Mouse (Mus musculus) intestine, embryonic 15.5 days (tissue): ENCODE data around the gene Adamtsl5. TPM values are rescaled to one million over a fixed set of nuclear protein-coding genes. Genes with fewer than 3 reads are reported as not detected.
A peak's percentile ranks its signal among the peaks of the same experiment; 100 is the strongest.

Source experiments
- ATAC-seq: fragments of 200-750 bp; cut with Nextera tagmentation; 2 replicates; pipeline ENCODE4 v1.8.0; 2017; ENCODE audit warnings: moderate TSS enrichment, moderate library complexity
- H3K27ac ChIP-seq: fragments of 300-500 bp; sonication (generic); 2 replicates; pipeline ENCODE4 v1.5.1; 2015; ENCODE audit warnings: mild to moderate bottlenecking, inconsistent platforms
- H3K27me3 ChIP-seq: fragments of 300-500 bp; sonication (generic); replicated peaks from 2 replicates; pipeline ENCODE4 v1.6.1; 2015; ENCODE audit warnings: inconsistent platforms
- H3K36me3 ChIP-seq: fragments of 300-500 bp; sonication (generic); 2 replicates; pipeline ENCODE4 v1.6.1; 2015; ENCODE audit warnings: inconsistent platforms
- H3K4me1 ChIP-seq: fragments of 300-500 bp; sonication (generic); replicated peaks from 2 replicates; pipeline ENCODE4 v1.6.1; 2015; ENCODE audit warnings: inconsistent platforms
- H3K4me2 ChIP-seq: fragments of 300-500 bp; sonication (generic); replicated peaks from 2 replicates; pipeline ENCODE4 v1.6.1; 2015; ENCODE audit warnings: mild to moderate bottlenecking, inconsistent platforms
- H3K4me3 ChIP-seq: fragments of 300-500 bp; sonication (generic); replicated peaks from 2 replicates; pipeline ENCODE4 v1.5.1; 2015; ENCODE audit warnings: inconsistent platforms
- H3K9ac ChIP-seq: fragments of 300-500 bp; sonication (generic); 2 replicates; pipeline ENCODE4 v1.6.1; 2015; ENCODE audit warnings: inconsistent platforms
- H3K9me3 ChIP-seq: fragments of 300-500 bp; sonication (generic); 2 replicates; pipeline ENCODE4 v1.6.1; 2016; ENCODE audit warnings: inconsistent platforms
- WGBS: fragments of 180-500 bp; shearing (Covaris S2); methylation state at CpG from one replicate; pipeline ENCODE4 v1.1.7; 2015; 5-methylcytosine and 5-hydroxymethylcytosine counted together
- polyA plus RNA-seq: library from polyadenylated mRNA; unstranded; fragments of >200 nt; fragmentation: Nextera tagmentation; extraction: Ambion mirVana; gene quantifications from 2 replicates; pipeline ENCODE4 v1.2.1, GENCODE M21; 2015

The Adamtsl5 gene
- polyA plus RNA-seq, 1 experiment from 2014 or later: 19.3 TPM

DNA sequence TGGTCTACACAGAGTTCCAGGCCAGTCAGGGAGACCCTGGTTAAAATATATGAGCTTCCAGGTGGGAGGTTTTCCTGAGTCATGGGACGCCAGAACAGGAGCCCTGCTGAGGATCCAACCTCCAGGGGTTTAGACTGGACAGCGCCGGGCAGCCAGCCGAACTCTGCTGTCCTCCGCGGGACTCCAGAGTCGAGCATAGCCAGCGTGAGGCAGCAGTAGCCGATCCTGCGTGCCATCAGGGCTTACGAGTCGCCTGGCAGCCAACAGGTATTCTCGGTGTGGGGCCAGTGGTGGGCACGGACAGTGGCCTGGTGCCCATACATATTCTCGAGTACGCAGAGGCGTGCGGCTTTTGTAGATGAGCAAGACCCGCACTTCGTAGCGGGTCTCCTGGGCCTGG, 7.2 kb downstream of the Adamtsl5 start:
- Histone ChIP-seq H3K4me3 (no peak overlapping the region), H3K9me3 (no peaks in the 10 kb centered on the region), H3K4me2 (no peak overlapping the region), H3K27me3 (peaks cover 49% of the 10 kb centered on the region), H3K9ac (no peak overlapping the region), H3K36me3 (no peaks in the 10 kb centered on the region), H3K27ac (no peak overlapping the region), H3K4me1 (peaks cover 44% of the 10 kb centered on the region)
- 33% methylated on average over 21 of the region's 21 CpGs for WGBS
- no peak for ATAC-seq

DNA sequence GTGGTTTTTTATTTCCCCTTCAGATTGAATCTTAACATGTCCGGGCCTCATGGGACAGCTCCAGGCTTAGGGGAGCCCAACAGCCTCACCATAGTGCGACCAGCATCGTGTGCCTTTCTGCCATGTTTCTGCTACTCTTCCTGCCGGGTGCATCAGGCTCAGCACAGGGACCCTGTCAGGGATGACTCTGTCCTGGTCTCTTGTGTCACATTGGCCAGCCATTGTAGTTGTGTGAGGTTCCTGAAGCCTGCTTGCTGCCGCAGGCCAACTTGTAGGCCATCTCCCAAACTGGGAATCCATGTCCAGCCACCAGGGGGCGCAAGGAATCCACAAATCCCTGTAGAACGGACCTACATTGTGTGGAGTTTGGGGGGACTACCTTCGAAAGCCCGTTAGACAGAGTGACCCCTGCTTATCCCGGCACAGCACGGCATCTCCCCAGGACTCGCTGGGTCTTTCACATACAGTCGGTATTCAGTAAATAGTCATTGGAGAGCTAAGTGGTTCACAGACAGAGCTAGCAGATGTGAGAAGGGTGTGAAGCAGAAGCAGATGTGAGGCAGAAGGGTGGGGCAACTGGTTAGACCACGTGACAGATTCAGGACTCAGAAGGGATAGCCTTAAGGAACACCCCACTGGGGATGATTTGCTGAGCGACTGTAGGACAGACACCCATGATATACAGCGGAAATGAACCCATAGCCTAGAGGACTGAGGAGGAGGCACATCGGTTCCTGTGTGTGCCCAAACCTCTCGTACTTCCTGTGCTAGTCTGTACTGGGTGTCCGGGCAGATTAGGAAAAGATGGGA, 8.1 kb downstream of the Adamtsl5 start:
- H3K4me1 ChIP-seq: peaks cover 39% of the 10 kb centered on the region
- 0 out of 2 replicates have a peak, but pooled peaks have one; percentile 15 for ATAC-seq
- WGBS: 22% methylated on average over 19 of the region's 19 CpGs
- no peaks in the 10 kb centered on the region for H3K36me3 ChIP-seq
- no peaks in the 10 kb centered on the region for H3K9me3 ChIP-seq
- no peak overlapping the region for H3K9ac ChIP-seq
- H3K27me3 ChIP-seq: peaks cover 43% of the 10 kb centered on the region
- H3K27ac ChIP-seq: no peak overlapping the region
- H3K4me2 ChIP-seq: peak overlapping the region; percentile 33; the same call in 1 of the 2 replicates
- H3K4me3 ChIP-seq: no peak overlapping the region

DNA sequence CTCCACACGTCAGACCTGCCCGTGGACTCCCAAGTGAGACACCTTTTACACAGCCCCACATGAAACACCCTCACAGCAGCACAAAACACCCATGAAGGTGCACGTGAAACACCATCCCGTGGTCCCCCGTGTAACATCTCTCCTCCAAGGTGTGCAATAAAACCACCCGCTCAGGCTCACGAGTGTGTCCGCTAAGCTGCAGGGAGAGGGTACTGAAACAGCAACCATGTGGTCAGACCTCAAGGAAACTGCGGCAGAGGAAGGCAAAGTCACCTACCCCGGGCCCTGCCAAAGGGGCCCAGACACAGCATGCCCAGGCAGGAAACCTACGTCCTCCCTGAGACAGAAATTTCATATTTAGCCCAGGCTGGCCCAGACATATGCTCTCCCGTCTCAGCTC, 11.9 kb downstream of the Adamtsl5 start:
- H3K27ac ChIP-seq: no peak overlapping the region
- H3K27me3 ChIP-seq: peaks cover 9% of the 10 kb centered on the region
- H3K9ac ChIP-seq: no peak overlapping the region
- 0 out of 2 replicates have a peak, but pooled peaks cover 2% of the 10 kb centered on the region for H3K36me3 ChIP-seq
- no peak for ATAC-seq
- H3K4me2 ChIP-seq: no peak overlapping the region
- 90% methylated on average over 12 of the region's 12 CpGs for WGBS
- H3K9me3 ChIP-seq: no peaks in the 10 kb centered on the region
- no peak overlapping the region for H3K4me3 ChIP-seq
- H3K4me1 ChIP-seq: peaks cover 17% of the 10 kb centered on the region

DNA sequence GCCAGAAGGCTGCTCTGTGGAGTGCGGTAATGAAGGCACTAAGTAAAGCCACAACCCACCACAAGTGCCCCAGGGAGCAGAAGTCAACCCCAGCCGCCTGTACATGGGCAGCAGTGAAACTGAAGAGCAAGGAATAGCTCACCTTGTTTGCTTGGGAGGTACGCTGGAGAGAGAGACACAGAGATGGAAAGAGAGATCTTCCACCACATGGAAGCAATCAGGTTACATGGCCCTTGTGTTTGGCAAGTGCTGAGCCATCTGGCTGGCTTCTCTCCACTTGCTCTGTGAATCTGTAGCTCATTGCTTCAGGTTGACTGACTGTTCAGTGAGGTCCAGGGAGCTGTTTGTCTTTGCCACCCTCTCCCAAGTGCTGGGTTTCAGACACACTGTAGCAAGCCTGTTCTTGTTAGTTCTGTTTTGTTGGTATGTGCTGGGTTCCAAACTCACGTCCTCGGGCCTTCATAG, 15.7 kb downstream of the Adamtsl5 start:
- 72% methylated on average over 5 of the region's 5 CpGs for WGBS
- ATAC-seq: no peak
- Histone ChIP-seq H3K4me3 (no peak overlapping the region), H3K4me2 (peak overlapping the region; percentile 93), H3K4me1 (peaks cover 35% of the 10 kb centered on the region), H3K9me3 (no peaks in the 10 kb centered on the region), H3K27ac (peak overlapping the region; percentile 84), H3K36me3 (0 out of 2 replicates have a peak, but pooled peaks cover 2% of the 10 kb centered on the region), H3K27me3 (no peaks in the 10 kb centered on the region), H3K9ac (peak overlapping the region; percentile 24)

DNA sequence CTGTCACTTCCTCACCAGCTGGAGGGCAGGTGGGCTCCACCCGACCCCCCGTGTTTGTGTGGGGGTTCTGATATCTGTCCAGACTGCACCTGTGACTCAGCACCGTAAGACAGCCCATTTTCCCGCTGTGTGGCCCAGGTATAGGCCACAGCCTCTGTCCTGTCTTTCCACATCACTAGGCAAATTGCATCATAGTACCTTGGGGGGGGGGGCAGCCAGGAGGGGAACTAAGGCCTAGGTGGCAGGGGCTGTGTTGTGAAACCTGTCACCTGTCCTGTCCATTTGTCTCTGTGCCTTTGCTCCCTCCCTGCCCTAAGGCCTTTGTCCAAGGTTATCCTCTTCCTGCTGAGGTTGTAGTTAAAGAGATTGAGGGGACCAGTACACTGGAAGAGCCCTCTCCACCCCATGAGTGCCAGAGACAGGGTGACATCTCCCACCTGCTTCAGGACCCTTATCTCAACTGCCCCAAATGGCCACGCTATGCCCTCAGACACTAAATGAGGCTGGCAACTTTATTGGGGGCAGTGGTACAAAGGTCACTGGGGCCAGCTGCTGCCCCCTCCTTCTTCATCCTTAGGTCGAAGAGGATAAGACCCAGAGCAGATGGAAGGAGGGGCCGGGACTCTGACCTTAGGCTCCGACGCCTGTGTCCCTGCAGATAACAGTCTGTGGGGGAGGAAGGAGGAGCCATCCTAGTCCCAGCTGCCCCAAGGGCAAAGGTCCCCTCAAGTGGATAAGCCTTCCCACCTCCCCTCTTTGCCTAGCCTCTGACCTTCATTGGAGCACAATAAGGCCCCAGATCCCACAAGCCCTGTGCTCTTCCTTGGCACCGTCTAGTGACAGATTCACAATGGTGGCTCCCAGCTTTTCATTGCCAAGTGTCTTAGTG, 16.3 kb downstream of the Adamtsl5 start:
- Histone ChIP-seq H3K36me3 (0 out of 2 replicates have a peak, but pooled peaks cover 2% of the 10 kb centered on the region), H3K4me3 (peak overlapping the region; percentile 53), H3K4me2 (peak overlapping the region; percentile 93), H3K9ac (peak overlapping the region; percentile 24), H3K4me1 (peaks cover 35% of the 10 kb centered on the region), H3K27me3 (no peaks in the 10 kb centered on the region), H3K27ac (peak overlapping the region; percentile 84), H3K9me3 (no peaks in the 10 kb centered on the region)
- WGBS: 33% methylated on average over 10 of the region's 10 CpGs
- ATAC-seq: peak; percentile 56

DNA sequence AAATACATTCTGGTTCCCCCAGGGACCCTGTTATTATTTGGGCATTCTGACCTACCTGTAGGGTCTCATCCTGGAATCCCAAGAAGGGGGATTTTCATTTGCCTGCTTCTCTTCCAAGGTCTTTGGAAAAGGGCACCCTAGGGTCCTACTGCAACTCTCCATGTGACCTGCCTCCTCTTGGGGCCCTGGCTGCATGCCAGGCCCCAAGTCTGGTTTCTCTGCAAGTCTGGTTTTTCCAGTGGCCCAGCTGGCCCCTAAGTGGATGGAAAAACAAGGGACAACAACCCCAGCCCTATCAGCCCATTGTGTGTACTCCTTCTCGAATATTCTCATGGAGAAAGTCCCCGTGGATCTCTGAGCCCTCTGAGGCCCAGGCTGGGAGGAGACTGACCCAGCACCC, 17.3 kb downstream of the Adamtsl5 start:
- Histone ChIP-seq H3K9me3 (no peaks in the 10 kb centered on the region), H3K4me2 (peak overlapping the region; percentile 93), H3K36me3 (0 out of 2 replicates have a peak, but pooled peaks cover 2% of the 10 kb centered on the region), H3K27ac (peak overlapping the region; percentile 84), H3K9ac (peak overlapping the region; percentile 58; the same call in 1 of the 2 replicates), H3K27me3 (no peaks in the 10 kb centered on the region), H3K4me1 (peaks cover 35% of the 10 kb centered on the region), H3K4me3 (peak overlapping the region; percentile 53)
- ATAC-seq: no peak
- WGBS: 38% methylated on average over 2 of the region's 2 CpGs

DNA sequence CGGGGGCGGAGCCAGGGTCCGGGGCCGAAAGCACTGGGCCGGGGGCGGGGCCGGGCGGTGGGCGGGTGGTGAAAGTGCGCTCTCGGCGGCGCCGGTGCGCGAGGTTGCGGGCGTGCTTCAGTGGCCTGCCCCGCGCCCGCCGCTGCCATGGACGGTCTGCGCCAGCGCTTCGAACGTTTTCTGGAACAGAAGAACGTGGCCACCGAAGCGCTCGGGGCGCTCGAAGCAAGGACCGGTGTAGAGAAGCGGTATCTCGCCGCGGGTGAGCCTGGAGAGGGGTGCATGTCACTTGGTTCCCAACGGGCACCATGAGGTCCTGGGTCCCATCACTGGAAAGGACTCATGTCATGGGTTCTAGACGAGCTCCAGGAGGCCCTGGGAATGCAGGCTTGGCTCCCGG, 18.1 kb downstream of the Adamtsl5 start:
- H3K4me2 ChIP-seq: peak overlapping the region; percentile 93
- WGBS: 1% methylated on average over 40 of the region's 41 CpGs
- H3K9me3 ChIP-seq: no peaks in the 10 kb centered on the region
- ATAC-seq: no peak
- H3K36me3 ChIP-seq: 0 out of 2 replicates have a peak, but pooled peaks cover 2% of the 10 kb centered on the region
- H3K4me3 ChIP-seq: peak overlapping the region; percentile 53
- H3K27me3 ChIP-seq: no peaks in the 10 kb centered on the region
- H3K4me1 ChIP-seq: peaks cover 35% of the 10 kb centered on the region
- H3K9ac ChIP-seq: peak overlapping the region; percentile 58
- peak overlapping the region; percentile 84 for H3K27ac ChIP-seq

DNA sequence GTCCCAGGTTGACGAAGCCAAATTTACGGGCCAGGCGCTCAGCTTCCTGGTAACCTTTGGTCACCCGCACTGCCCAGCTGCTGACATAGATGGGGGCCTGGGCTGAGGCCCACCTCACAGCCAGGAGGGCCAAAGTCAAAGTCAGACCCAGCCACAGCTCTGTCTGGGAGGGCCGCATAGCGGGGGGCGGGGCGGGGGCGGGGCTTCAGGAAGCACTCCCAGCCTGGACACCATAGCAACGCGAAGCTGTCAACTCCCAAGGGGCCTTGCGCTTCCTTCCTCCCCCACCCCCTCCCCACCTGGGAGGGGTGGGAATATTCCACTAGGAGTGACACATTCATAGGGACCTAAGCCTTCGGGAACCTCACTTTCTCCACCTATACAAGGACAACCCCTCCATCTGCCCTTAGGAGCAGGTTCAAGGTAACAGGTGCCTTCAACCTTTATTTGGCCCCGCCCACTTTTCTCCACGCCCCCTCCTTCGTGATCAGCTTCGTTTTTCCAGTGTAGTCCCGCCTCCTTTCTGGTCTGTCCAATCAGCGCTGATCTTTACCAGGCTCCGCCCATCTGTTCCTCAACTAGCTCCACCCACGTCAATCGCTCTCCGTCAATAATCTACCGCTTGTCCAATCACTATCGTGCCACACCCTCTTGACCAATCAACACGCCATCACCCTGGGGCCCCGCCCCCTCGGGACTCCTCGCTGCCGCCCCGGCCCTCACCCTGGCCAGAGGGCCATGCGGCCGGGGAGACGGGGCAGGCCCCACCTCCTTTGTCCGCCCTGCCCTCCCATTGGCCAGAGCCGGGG, 18.7 kb downstream of the Adamtsl5 start, which contains the start of the genes Pcsk4 and Reep6:
TSS of gene Pcsk4 (minus strand) at position 226 of the 809 bp plus-strand sequence.
TSS of gene Reep6 (plus strand) at position 681 of the 809 bp plus-strand sequence.
- H3K4me2 ChIP-seq: peak within 1 kb of the TSS; percentile 93
- peak within 1 kb of the TSS; percentile 53 for H3K4me3 ChIP-seq
- H3K9ac ChIP-seq: peak within 1 kb of the TSS; percentile 58
- WGBS: 3% methylated on average over 36 of the region's 36 CpGs
- peaks cover 40% of the 10 kb centered on the region for H3K4me1 ChIP-seq
- 0 out of 2 replicates have a peak, but pooled peaks cover 2% of the 10 kb centered on the region for H3K36me3 ChIP-seq
- peak; percentile 91 for ATAC-seq
- no peaks in the 10 kb centered on the region for H3K9me3 ChIP-seq
- no peaks in the 10 kb centered on the region for H3K27me3 ChIP-seq
- H3K27ac ChIP-seq: peak within 1 kb of the TSS; percentile 84

DNA sequence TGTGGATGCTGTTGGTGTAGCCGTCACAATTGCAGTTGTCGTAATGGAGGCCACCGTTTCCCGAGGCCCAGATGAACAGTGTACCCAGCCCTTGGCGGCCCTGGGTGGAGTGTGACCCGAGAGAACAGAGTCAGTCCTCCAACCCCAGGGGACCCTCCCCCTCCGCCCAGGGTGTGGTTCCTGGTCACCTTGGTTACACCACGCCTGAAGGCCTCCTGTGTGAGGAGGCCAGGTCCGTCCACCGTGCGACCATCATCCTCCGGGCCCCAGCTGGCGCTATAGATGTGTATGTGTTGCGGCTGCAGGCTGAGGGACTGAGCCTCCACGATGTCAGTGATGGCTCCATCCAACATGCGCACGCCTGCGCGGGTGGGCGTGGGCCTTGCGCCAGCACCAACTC, 23.2 kb downstream of the Adamtsl5 start:
- no peak overlapping the region for H3K27ac ChIP-seq
- H3K4me1 ChIP-seq: peaks cover 41% of the 10 kb centered on the region

DNA sequence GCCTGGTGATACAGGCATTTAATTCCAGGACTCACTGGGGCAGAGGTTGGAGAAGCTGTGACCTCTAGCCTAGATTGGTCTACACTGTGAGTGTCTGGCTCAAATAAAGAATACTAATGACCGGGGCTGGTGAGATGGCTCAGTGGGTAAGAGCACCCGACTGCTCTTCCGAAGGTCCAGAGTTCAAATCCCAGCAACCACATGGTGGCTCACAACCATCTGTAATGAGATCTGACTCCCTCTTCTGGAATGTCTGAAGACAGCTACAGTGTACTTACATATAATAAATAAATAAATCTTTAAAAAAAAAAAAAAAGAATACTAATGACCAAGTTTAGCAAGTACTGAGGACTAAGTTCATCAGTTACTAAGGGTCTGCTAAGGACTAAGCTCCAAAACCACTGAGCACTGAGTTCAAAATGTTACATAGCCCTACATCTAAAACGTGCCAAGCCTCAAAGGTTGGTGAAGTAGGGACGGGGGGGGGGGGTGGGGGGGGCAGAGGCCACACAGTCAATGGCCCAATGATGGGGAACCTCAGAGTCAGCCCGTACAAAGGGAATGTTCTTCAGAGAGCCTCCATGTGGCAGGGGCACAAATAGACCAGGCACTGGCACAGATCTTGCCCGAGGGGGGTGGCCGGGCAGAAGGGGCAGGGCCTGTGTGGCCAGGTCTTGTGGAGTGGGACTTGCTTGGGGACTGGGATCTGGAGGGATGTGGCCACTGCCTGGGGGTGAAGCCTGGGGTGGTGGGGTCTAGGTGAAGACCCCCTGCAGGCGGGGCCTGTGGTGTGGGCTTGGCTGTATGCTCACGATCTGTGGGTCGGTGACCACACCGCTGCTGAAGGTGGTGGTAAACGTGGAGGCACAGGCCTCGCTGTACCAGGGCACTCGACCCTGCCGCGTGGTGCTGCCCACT, 23.8 kb downstream of the Adamtsl5 start:
- Histone ChIP-seq H3K27me3 (no peaks in the 10 kb centered on the region), H3K4me1 (peaks cover 43% of the 10 kb centered on the region), H3K4me3 (peak overlapping the region; percentile 68; the same call in 1 of the 2 replicates), H3K9ac (peak overlapping the region; percentile 51; the same call in 1 of the 2 replicates), H3K9me3 (no peaks in the 10 kb centered on the region), H3K36me3 (no peaks in the 10 kb centered on the region), H3K4me2 (peak overlapping the region; percentile 97), H3K27ac (0 out of 2 replicates have a peak overlapping the region, but pooled peaks have one; percentile 72)
- 73% methylated on average over 17 of the region's 17 CpGs for WGBS
- ATAC-seq: 0 out of 2 replicates have a peak, but pooled peaks have one; percentile 3

More for the DNA sequence above, 23.2 kb downstream of the Adamtsl5 start:
- peak overlapping the region; percentile 22; the same call in 1 of the 2 replicates for H3K4me2 ChIP-seq
- H3K9me3 ChIP-seq: no peaks in the 10 kb centered on the region
- 77% methylated on average over 21 of the region's 21 CpGs for WGBS
- ATAC-seq: no peak
- no peaks in the 10 kb centered on the region for H3K36me3 ChIP-seq
- no peak overlapping the region for H3K4me3 ChIP-seq
- no peaks in the 10 kb centered on the region for H3K27me3 ChIP-seq
- H3K9ac ChIP-seq: no peak overlapping the region
